Mouse (Mus musculus): ENCODE data around the gene Crbn.

DNA sequence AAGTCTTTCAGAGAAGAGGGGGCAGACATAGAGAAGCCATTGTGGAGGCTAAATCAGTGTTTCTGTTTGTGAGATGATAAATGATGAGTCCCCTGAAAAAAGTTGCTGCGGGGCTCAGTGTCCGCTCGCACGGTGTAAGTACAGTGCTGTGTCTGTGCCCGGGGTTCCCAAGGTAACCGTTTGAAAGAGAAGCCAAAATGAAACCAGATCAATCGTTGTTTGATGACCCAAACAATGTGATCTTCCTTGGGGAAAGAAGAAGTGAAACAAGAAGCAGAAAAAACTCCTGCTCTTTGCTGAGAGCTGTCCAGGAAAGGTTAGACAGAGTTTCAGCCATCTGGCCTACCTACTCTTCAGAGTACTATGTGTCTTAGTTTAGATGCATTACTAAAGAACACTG lies 49.6 kb downstream of the Crbn start:
- TF ChIP-seq CTCF (IDR thresholded peaks at IDR 0.05; ENCODE audit: extremely low read depth, insufficient read depth, insufficient read length, insufficient replicate concordance) (no peak), POLR2A (IDR thresholded peaks at IDR 0.05; ENCODE audit: low read depth, low read length) (no peak)
